ENCODE assay signal across 34 mouse cellular contexts in the genomic region with DNA sequence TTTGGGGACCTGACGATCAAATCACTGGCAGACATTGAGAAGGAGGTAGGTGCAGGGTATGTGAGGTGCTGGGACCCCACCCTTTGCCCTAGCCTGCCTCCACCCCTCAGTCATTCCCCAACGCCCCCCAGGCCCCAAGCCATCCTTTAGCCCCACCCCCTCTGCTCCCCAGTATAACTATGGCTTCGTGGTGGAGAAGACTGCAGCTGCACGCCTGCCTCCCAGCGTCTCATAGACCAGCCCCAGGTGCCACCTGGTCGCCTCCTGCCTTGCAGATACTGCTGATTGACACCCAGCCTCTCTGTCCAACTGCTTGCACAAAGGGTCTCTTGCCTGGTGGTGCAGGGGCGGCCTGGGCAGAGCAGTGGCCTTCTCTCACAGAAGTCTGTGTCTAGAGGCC. TPM values are rescaled to one million over a fixed set of nuclear protein-coding genes. Genes with fewer than 3 reads are reported as not detected.
"Had no signal": no experiment of that assay in that cellular context is flagged by ENCODE, and none has a peak within 500 bp of the region (broad histone marks: within the 10 kb centered on the region; RNA-seq: fewer than 3 reads in every experiment).

No protein-coding gene starts in this region.

- H3K9ac ChIP-seq: forebrain, postnatal 0 days; heart, embryonic 13.5 days; heart, embryonic 15.5 days; hindbrain, embryonic 13.5 days; hindbrain, embryonic 15.5 days; kidney, embryonic 15.5 days; limb, embryonic 13.5 days; limb, embryonic 15.5 days had no signal

- ATAC-seq: forebrain, postnatal 0 days; hindbrain, postnatal 0 days; intestine, embryonic 16.5 days had no signal

- H3K4me2 ChIP-seq: heart, embryonic 13.5 days; heart, embryonic 15.5 days; hindbrain, embryonic 13.5 days; hindbrain, embryonic 15.5 days; kidney, embryonic 15.5 days; limb, embryonic 13.5 days; limb, embryonic 15.5 days had no signal

- DNase-seq: forebrain, postnatal 0 days; gastrocnemius, postnatal 14 days; gastrocnemius, postnatal 36 days; heart, adult 2 months; heart, postnatal 14 days; heart, postnatal 36 days; kidney, adult 11 months; kidney, adult 2 months; kidney, adult 9 months; kidney, postnatal 14 days; kidney, postnatal 36 days; layer of hippocampus, adult 9-11 months; layer of hippocampus, postnatal 36 days; left cerebral cortex, postnatal 4 days had no signal

- H3K27ac ChIP-seq: heart, adult 2 months; heart, embryonic 10.5 days; heart, embryonic 13.5 days; heart, embryonic 15.5 days; hindbrain, embryonic 13.5 days; hindbrain, embryonic 15.5 days; hindbrain, postnatal 0 days; kidney, embryonic 15.5 days; kidney, postnatal 0 days; layer of hippocampus, adult 2 months; limb, embryonic 13.5 days; limb, embryonic 15.5 days had no signal

- H3K4me3 ChIP-seq: heart, adult 2 months; heart, embryonic 10.5 days; heart, embryonic 13.5 days; heart, embryonic 15.5 days; hindbrain, embryonic 13.5 days; hindbrain, embryonic 15.5 days; kidney, embryonic 15.5 days; layer of hippocampus, adult 2 months; limb, embryonic 13.5 days; limb, embryonic 15.5 days had no signal

- H3K27me3 ChIP-seq: heart, embryonic 13.5 days; heart, embryonic 15.5 days; hindbrain, embryonic 13.5 days; hindbrain, embryonic 15.5 days; kidney, embryonic 15.5 days; limb, embryonic 13.5 days; limb, embryonic 15.5 days had no signal

- H3K9me3 ChIP-seq: heart, embryonic 10.5 days; heart, embryonic 13.5 days; heart, embryonic 15.5 days; hindbrain, embryonic 13.5 days; hindbrain, embryonic 15.5 days; kidney, embryonic 15.5 days; limb, embryonic 13.5 days; limb, embryonic 15.5 days had no signal

RNA-seq across cellular contexts. Expression of a gene that starts 11.1 kb away (rescaled TPM):
- total RNA-seq: forebrain, postnatal 0 days; gastrocnemius, adult 18-20 months; gastrocnemius, adult 8-10 months; hematopoietic stem cell, adult 5-6 weeks; layer of hippocampus, postnatal 36 days; left cerebral cortex, postnatal 10 days; left cerebral cortex, postnatal 4 days had no signal

RNA-seq across cellular contexts. Expression of a gene that starts 18.8 kb away (rescaled TPM):
- total RNA-seq: forebrain, postnatal 0 days; gastrocnemius, adult 18-20 months; hindbrain, postnatal 0 days; layer of hippocampus, adult 2 months; layer of hippocampus, postnatal 36 days; left cerebral cortex, postnatal 10 days; left cerebral cortex, postnatal 4 days had no signal
- polyA plus RNA-seq: forebrain, postnatal 0 days; heart, embryonic 10.5 days; heart, embryonic 13.5 days; heart, embryonic 15.5 days; hindbrain, embryonic 11.5 days; hindbrain, embryonic 13.5 days; hindbrain, postnatal 0 days; intestine, embryonic 14.5 days; intestine, embryonic 16.5 days; large intestine, adult 2 months; limb, embryonic 11.5 days; limb, embryonic 13.5 days had no signal
